Mouse (Mus musculus) CH12.LX (cell line): ENCODE data around the gene Sptbn1.

ENCODE experiments used
- BHLHE40 ChIP-seq: IDR thresholded peaks from 2 replicates; pipeline ENCODE4 v1.6.1; 2011; ENCODE audit warnings: mild to moderate bottlenecking, low read depth, low read length, improper control_type of control experiment
- CHD1 ChIP-seq: IDR thresholded peaks from 2 replicates; pipeline ENCODE4 v1.6.1; 2012; ENCODE audit warnings: low read depth, low read length, improper control_type of control experiment, inconsistent platforms
- CTCF ChIP-seq, 2 experiments: IDR thresholded peaks in 1 of 2; conservative IDR thresholded peaks in 1 of 2; 2 replicates each; pipeline ENCODE4 v1.5.1; 2011 to 2012; ENCODE audit warnings: low read depth in 2 of 2, low read length in 2 of 2, improper control_type of control experiment in 1 of 2, inconsistent platforms in 1 of 2, mild to moderate bottlenecking in 1 of 2, moderate library complexity in 1 of 2
- ELF1 ChIP-seq: IDR thresholded peaks from 2 replicates; pipeline ENCODE4 v1.6.1; 2014; ENCODE audit warnings: low read depth, mild to moderate bottlenecking, inconsistent platforms, low read length, improper control_type of control experiment
- EP300 ChIP-seq: IDR thresholded peaks from 2 replicates; pipeline ENCODE4 v1.6.1; 2011; ENCODE audit warnings: low read length, improper control_type of control experiment
- ETS1 ChIP-seq: conservative IDR thresholded peaks from 2 replicates; pipeline ENCODE4 v1.6.1; 2012; ENCODE audit warnings: low read depth, mild to moderate bottlenecking, inconsistent platforms, low read length, improper control_type of control experiment, moderate library complexity
- HCFC1 ChIP-seq: IDR thresholded peaks from 2 replicates; pipeline ENCODE4 v1.6.1; 2012; ENCODE audit warnings: low read depth, mild to moderate bottlenecking, inconsistent platforms, low read length, improper control_type of control experiment
- JUND ChIP-seq: conservative IDR thresholded peaks from 2 replicates; pipeline ENCODE4 v1.6.1; 2011; ENCODE audit warnings: low read depth, low read length, improper control_type of control experiment
- POLR2A ChIP-seq: IDR thresholded peaks from 2 replicates; pipeline ENCODE4 v1.6.1; 2011; ENCODE audit warnings: low read depth, mild to moderate bottlenecking, improper control_type of control experiment, low read length
- POLR2AphosphoS2 ChIP-seq: IDR thresholded peaks from 2 replicates; pipeline ENCODE4 v1.6.1; 2011; ENCODE audit warnings: low read depth, low read length, improper control_type of control experiment
- UBTF ChIP-seq: IDR thresholded peaks from 2 replicates; pipeline ENCODE4 v1.6.1; 2012; ENCODE audit warnings: low read depth, mild to moderate bottlenecking, inconsistent platforms, low read length, improper control_type of control experiment, moderate library complexity
- USF1 ChIP-seq: IDR thresholded peaks from 2 replicates; pipeline ENCODE4 v1.6.1; 2014; ENCODE audit warnings: low read depth, mild to moderate bottlenecking, inconsistent platforms, low read length, improper control_type of control experiment
- ZC3H11A ChIP-seq: IDR thresholded peaks from 2 replicates; pipeline ENCODE4 v1.6.1; 2012; ENCODE audit warnings: low read depth, mild to moderate bottlenecking, inconsistent platforms, low read length, improper control_type of control experiment
- ZNF384 ChIP-seq: IDR thresholded peaks from 2 replicates; pipeline ENCODE4 v1.6.1; 2012; ENCODE audit warnings: low read depth, low read length, improper control_type of control experiment, inconsistent platforms

GRCm38 (mm10) chr11:30132581-30132980, 135.4 kb downstream of the Sptbn1 start:
- no peak for TF ChIP-seq ZNF384
- TF ChIP-seq CTCF (conservative IDR thresholded peaks at IDR 0.05 in 1 of 2, IDR thresholded peaks at IDR 0.05 in 1 of 2; ENCODE audit: low read depth in 2 of 2, low read length in 2 of 2), result no peak
- no peak for TF ChIP-seq BHLHE40
- TF ChIP-seq USF1, result no peak
- no peak for TF ChIP-seq CHD1
- TF ChIP-seq EP300, result no peak
- TF ChIP-seq POLR2A, result no peak
- no peak for TF ChIP-seq JUND
- no peak for TF ChIP-seq POLR2AphosphoS2
- no peak for TF ChIP-seq HCFC1
- TF ChIP-seq UBTF, result no peak
- TF ChIP-seq ZC3H11A, result no peak
- TF ChIP-seq ELF1, result no peak
- no peak for TF ChIP-seq ETS1
